Mouse (Mus musculus) spleen, adult 2 months (tissue): Measurements from ENCODE around the gene Gpr152.

Source experiments
- CTCF ChIP-seq: fragments of 200-500 bp; IDR thresholded peaks from 2 replicates; pipeline ENCODE4 v1.5.1; 2011; ENCODE audit warnings: mild to moderate bottlenecking, inconsistent platforms; ENCODE audit not compliant: insufficient read depth, insufficient read length, insufficient replicate concordance; ENCODE audit errors: extremely low read depth
- POLR2A ChIP-seq: fragments of 200-500 bp; IDR thresholded peaks from 2 replicates; pipeline ENCODE4 v1.6.1; 2011; ENCODE audit warnings: low read depth, low read length, inconsistent platforms

- TF ChIP-seq CTCF (no peak), POLR2A (no peak)
Observed at GRCm38 (mm10) chr19:4112063-4112960, 27.3 kb upstream of the Gpr152 start.
